Mouse (Mus musculus) megakaryocyte, embryonic 14.5 days (primary cell): ENCODE measurements around the gene Eml5.

Source experiments
- FLI1 ChIP-seq: IDR thresholded peaks from 2 replicates; pipeline ENCODE4 v1.6.1; 2012; ENCODE audit warnings: low read length, inconsistent platforms, mixed read lengths
- GATA1 ChIP-seq: IDR thresholded peaks from 3 replicates; pipeline ENCODE4 v1.6.1; 2012; ENCODE audit warnings: mixed read lengths, low read length, inconsistent platforms, borderline replicate concordance

DNA sequence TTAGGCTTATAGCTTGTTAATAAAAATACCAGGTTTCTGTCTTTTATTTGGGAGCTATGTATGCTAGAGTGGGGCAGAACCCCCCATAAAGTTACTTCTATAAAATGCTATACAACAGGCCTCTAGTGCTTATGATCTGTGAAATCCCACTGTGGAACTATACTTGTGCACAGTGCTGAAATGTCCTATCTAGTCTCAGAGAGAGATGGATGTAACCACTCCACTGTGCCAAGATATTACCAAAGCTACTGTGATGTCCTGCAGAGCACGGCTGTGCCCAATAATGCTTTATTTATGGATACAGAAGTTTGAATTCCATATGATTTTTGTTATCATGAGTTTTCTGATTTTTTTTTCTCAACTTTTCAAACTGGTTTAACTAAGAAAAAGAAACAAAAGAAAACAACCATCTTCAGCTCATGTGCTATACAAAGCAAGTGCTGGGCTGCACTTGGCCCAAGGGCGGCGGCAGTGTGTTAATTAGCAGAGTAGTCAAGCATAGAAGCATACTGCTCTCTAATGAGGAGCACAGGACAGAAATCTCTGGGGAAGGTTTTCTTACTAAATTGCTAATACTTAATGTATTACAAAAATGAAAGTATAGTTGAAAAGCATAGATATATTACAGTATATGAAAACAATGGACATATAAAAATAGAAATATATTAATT lies 97.1 kb downstream of the Eml5 start:
- no peak for TF ChIP-seq GATA1
- TF ChIP-seq FLI1, result no peak
